Mouse (Mus musculus): Measurements from ENCODE around the gene Ss18l2. TPM values are rescaled to one million over a fixed set of nuclear protein-coding genes. Genes with fewer than 3 reads are reported as not detected.

The Ss18l2 gene
- polyA plus RNA-seq, 1 experiment = 22.2 TPM

GRCm38 (mm10) chr9:121762761-121763160, 52.6 kb downstream of the Ss18l2 start:
- peaks cover 6% of the 10 kb centered on the region for H3K4me1 ChIP-seq (ENCODE audit: control insufficient read depth, insufficient read depth, low read length)
- no peak overlapping the region for H3K4me3 ChIP-seq (replicated peaks; ENCODE audit: extremely low read depth, low read depth, low read length)
- 90% methylated on average over 25 of the region's 25 CpGs for WGBS
- no peak for DNase-seq
- TF ChIP-seq POLR2A (IDR thresholded peaks at IDR 0.05; ENCODE audit: borderline replicate concordance, extremely low read depth, low read depth, low read length) = no peak
- TF ChIP-seq CTCF (IDR thresholded peaks at IDR 0.05; ENCODE audit: insufficient read depth, low read length) = no peak

Other genes with a start within 250 kb of the Ss18l2 start
- 0.37 TPM in 1 of 2 replicates, not detected in the other for gene Cck, start 214.6 kb upstream of the Ss18l2 start, polyA plus RNA-seq (2012; rRNA removed)
- gene Lyzl4, start 68.2 kb upstream of the Ss18l2 start, polyA plus RNA-seq (2012; rRNA removed) = 0.66 and 0.72 TPM in 2 replicates
- 2.2 and 2.6 TPM in 2 replicates for gene Vipr1, start 67.6 kb upstream of the Ss18l2 start, polyA plus RNA-seq (2012; rRNA removed)
- 8.9 and 9.9 TPM in 2 replicates for gene Sec22c, start 4.8 kb upstream of the Ss18l2 start, polyA plus RNA-seq (2012; rRNA removed)
- gene Nktr, start 8.8 kb downstream of the Ss18l2 start, polyA plus RNA-seq (2012; rRNA removed) = 36.6 and 48.6 TPM in 2 replicates
- 26.8 and 46.2 TPM in 2 replicates for gene Zfp651, start 49.0 kb downstream of the Ss18l2 start, polyA plus RNA-seq (2012; rRNA removed)
- gene Klhl40, start 67.3 kb downstream of the Ss18l2 start, polyA plus RNA-seq (2012; rRNA removed) = 0.49 and 4.4 TPM in 2 replicates
- gene Hhatl, start 82.2 kb downstream of the Ss18l2 start, polyA plus RNA-seq (2012; rRNA removed) = 7.4 and 11.0 TPM in 2 replicates
- 4.2 and 5.1 TPM in 2 replicates for gene Ccdc13, start 129.1 kb downstream of the Ss18l2 start, polyA plus RNA-seq (2012; rRNA removed)
- 11.6 and 24.4 TPM in 2 replicates for gene Higd1a, start 148.0 kb downstream of the Ss18l2 start, polyA plus RNA-seq (2012; rRNA removed)
- 43.2 and 46.8 TPM in 2 replicates for gene Ackr2, start 188.0 kb downstream of the Ss18l2 start, polyA plus RNA-seq (2012; rRNA removed)
- gene Cyp8b1, start 206.0 kb downstream of the Ss18l2 start, polyA plus RNA-seq (2012; rRNA removed) = 0.90 and 1.1 TPM in 2 replicates
- 5.8 and 8.4 TPM in 2 replicates for gene Fam198a, start 240.7 kb downstream of the Ss18l2 start, polyA plus RNA-seq (2012; rRNA removed)